Mouse (Mus musculus) liver, embryonic 15.5 days (tissue): ENCODE measurements around the gene Dgkd. TPM values are rescaled to one million over a fixed set of nuclear protein-coding genes. Genes with fewer than 3 reads are reported as not detected.
A peak's percentile ranks its signal among the peaks of the same experiment; 100 is the strongest.

Experiments used
- ATAC-seq: fragments of 200-750 bp; cut with Nextera tagmentation; 2 replicates; pipeline ENCODE4 v1.8.0; 2017; ENCODE audit warnings: moderate number of reproducible peaks, mild to moderate bottlenecking, moderate library complexity; ENCODE audit not compliant: insufficient read depth
- H3K27ac ChIP-seq: fragments of 300-500 bp; sonication (generic); replicated peaks from 2 replicates; pipeline ENCODE4 v1.5.1; 2015; ENCODE audit warnings: mild to moderate bottlenecking, inconsistent platforms
- H3K27me3 ChIP-seq: fragments of 300-500 bp; sonication (generic); 2 replicates; pipeline ENCODE4 v1.6.1; 2015; ENCODE audit warnings: mild to moderate bottlenecking, inconsistent platforms
- H3K36me3 ChIP-seq: fragments of 300-500 bp; sonication (generic); replicated peaks from 2 replicates; pipeline ENCODE4 v1.6.1; 2015; ENCODE audit warnings: moderate library complexity, mild to moderate bottlenecking, inconsistent platforms
- H3K4me1 ChIP-seq: fragments of 300-500 bp; sonication (generic); replicated peaks from 2 replicates; pipeline ENCODE4 v1.6.1; 2015; ENCODE audit warnings: inconsistent platforms
- H3K4me2 ChIP-seq: fragments of 300-500 bp; sonication (generic); 2 replicates; pipeline ENCODE4 v1.6.1; 2015; ENCODE audit warnings: moderate library complexity, mild to moderate bottlenecking, inconsistent platforms
- H3K4me3 ChIP-seq: fragments of 300-500 bp; sonication (generic); replicated peaks from 2 replicates; pipeline ENCODE4 v1.5.1; 2015; ENCODE audit warnings: mild to moderate bottlenecking, inconsistent platforms
- H3K9ac ChIP-seq: fragments of 300-500 bp; sonication (generic); 2 replicates; pipeline ENCODE4 v1.6.1; 2015; ENCODE audit warnings: moderate library complexity, mild to moderate bottlenecking, inconsistent platforms
- H3K9me3 ChIP-seq: fragments of 300-500 bp; sonication (generic); replicated peaks from 2 replicates; pipeline ENCODE4 v1.6.1; 2016; ENCODE audit warnings: inconsistent platforms
- WGBS: fragments of 180-500 bp; shearing (Covaris S2); methylation state at CpG from one replicate; pipeline ENCODE4 v1.1.7; 2015; ENCODE audit warnings: mixed read lengths; ENCODE audit not compliant: insufficient replicate concordance; 5-methylcytosine and 5-hydroxymethylcytosine counted together
- polyA plus RNA-seq: library from polyadenylated mRNA; unstranded; fragments of >200 nt; fragmentation: Nextera tagmentation; extraction: Ambion mirVana; gene quantifications from 2 replicates; pipeline ENCODE4 v1.2.1, GENCODE M21; 2015

Gene Dgkd
- polyA plus RNA-seq, 1 experiment from 2014 or later = 9.8 TPM

- Histone ChIP-seq H3K27ac (no peak overlapping the region), H3K4me3 (no peak overlapping the region), H3K4me1 (peaks cover 10% of the 10 kb centered on the region; the same call in 1 of the 2 replicates), H3K4me2 (no peak overlapping the region), H3K9me3 (no peaks in the 10 kb centered on the region), H3K36me3 (peaks cover 75% of the 10 kb centered on the region), H3K9ac (no peak overlapping the region), H3K27me3 (no peaks in the 10 kb centered on the region)
- no peak for ATAC-seq
- WGBS = 81% methylated on average over 7 of the region's 7 CpGs
These were observed 83.0 kb downstream of the Dgkd start for GRCm38 (mm10) chr1:87936075-87936474.

GRCm38 (mm10) chr1:87936516-87936915, 83.4 kb downstream of the Dgkd start:
- Histone ChIP-seq H3K36me3 (peaks cover 77% of the 10 kb centered on the region), H3K27me3 (no peaks in the 10 kb centered on the region), H3K4me2 (no peak overlapping the region), H3K4me3 (no peak overlapping the region), H3K4me1 (peaks cover 10% of the 10 kb centered on the region; the same call in 1 of the 2 replicates), H3K9ac (no peak overlapping the region), H3K27ac (no peak overlapping the region), H3K9me3 (no peaks in the 10 kb centered on the region)
- WGBS = 33% methylated on average over 2 of the region's 2 CpGs
- ATAC-seq = no peak

- H3K27me3 ChIP-seq = no peaks in the 10 kb centered on the region
- H3K9me3 ChIP-seq = no peaks in the 10 kb centered on the region
- H3K9ac ChIP-seq = no peak overlapping the region
- no peaks in the 10 kb centered on the region for H3K4me1 ChIP-seq
- H3K36me3 ChIP-seq = peaks cover 100% of the 10 kb centered on the region
- H3K27ac ChIP-seq = no peak overlapping the region
- no peak for ATAC-seq
- WGBS = 72% methylated on average over 1 of the region's 1 CpGs
- no peak overlapping the region for H3K4me3 ChIP-seq
- H3K4me2 ChIP-seq = no peak overlapping the region
These were observed 88.7 kb downstream of the Dgkd start for GRCm38 (mm10) chr1:87941765-87942164.

GRCm38 (mm10) chr1:87947681-87948091, 94.6 kb downstream of the Dgkd start:
- WGBS = 21% methylated on average over 6 of the region's 6 CpGs
- H3K36me3 ChIP-seq = peaks cover 90% of the 10 kb centered on the region
- H3K4me2 ChIP-seq = no peak overlapping the region
- no peak overlapping the region for H3K27ac ChIP-seq
- no peaks in the 10 kb centered on the region for H3K27me3 ChIP-seq
- H3K9ac ChIP-seq = no peak overlapping the region
- H3K9me3 ChIP-seq = no peaks in the 10 kb centered on the region
- no peak for ATAC-seq
- 0 out of 2 replicates have a peak, but pooled peaks cover 4% of the 10 kb centered on the region for H3K4me1 ChIP-seq
- H3K4me3 ChIP-seq = no peak overlapping the region

- ATAC-seq = no peak
These were observed 98.6 kb downstream of the Dgkd start for GRCm38 (mm10) chr1:87951641-87952040.

GRCm38 (mm10) chr1:87953073-87953472, 100.0 kb downstream of the Dgkd start:
- Histone ChIP-seq H3K27ac (no peak overlapping the region), H3K36me3 (peaks cover 64% of the 10 kb centered on the region), H3K9ac (no peak overlapping the region), H3K9me3 (no peaks in the 10 kb centered on the region), H3K4me1 (peaks cover 3% of the 10 kb centered on the region; the same call in 1 of the 2 replicates), H3K4me2 (no peak overlapping the region), H3K4me3 (no peak overlapping the region), H3K27me3 (no peaks in the 10 kb centered on the region)
- 47% methylated on average over 3 of the region's 3 CpGs for WGBS
- ATAC-seq = no peak

More at GRCm38 (mm10) chr1:87951641-87952040, 98.6 kb downstream of the Dgkd start:
- no peak overlapping the region for H3K4me3 ChIP-seq
- H3K36me3 ChIP-seq = peaks cover 71% of the 10 kb centered on the region
- no peaks in the 10 kb centered on the region for H3K9me3 ChIP-seq
- H3K4me1 ChIP-seq = peaks cover 7% of the 10 kb centered on the region; the same call in 1 of the 2 replicates
- no peak overlapping the region for H3K9ac ChIP-seq
- H3K27ac ChIP-seq = no peak overlapping the region
- WGBS = 81% methylated on average over 3 of the region's 3 CpGs
- H3K4me2 ChIP-seq = no peak overlapping the region
- H3K27me3 ChIP-seq = no peaks in the 10 kb centered on the region

- ATAC-seq = no peak
- Histone ChIP-seq H3K9ac (no peak overlapping the region), H3K36me3 (peaks cover 35% of the 10 kb centered on the region), H3K4me2 (no peak overlapping the region), H3K27ac (peak overlapping the region; percentile 49; the same call in 1 of the 2 replicates), H3K4me1 (peaks cover 33% of the 10 kb centered on the region), H3K9me3 (no peaks in the 10 kb centered on the region), H3K4me3 (no peak overlapping the region), H3K27me3 (no peaks in the 10 kb centered on the region)
- WGBS = 93% methylated on average over 1 of the region's 1 CpGs
These were observed 105.8 kb downstream of the Dgkd start for GRCm38 (mm10) chr1:87958931-87959330.

GRCm38 (mm10) chr1:87959532-87959931, 106.4 kb downstream of the Dgkd start:
- no peak for ATAC-seq
- Histone ChIP-seq H3K4me3 (no peak overlapping the region), H3K4me2 (no peak overlapping the region; the same call in 1 of the 2 replicates), H3K36me3 (peaks cover 39% of the 10 kb centered on the region), H3K9ac (no peak overlapping the region), H3K4me1 (peaks cover 33% of the 10 kb centered on the region), H3K27ac (peak overlapping the region; percentile 93), H3K9me3 (no peaks in the 10 kb centered on the region), H3K27me3 (no peaks in the 10 kb centered on the region)
- WGBS = 18% methylated on average over 4 of the region's 4 CpGs

- peak overlapping the region; percentile 59; the same call in 1 of the 2 replicates for H3K9ac ChIP-seq
- WGBS = 8% methylated on average over 4 of the region's 4 CpGs
- no peak overlapping the region for H3K4me3 ChIP-seq
- H3K27ac ChIP-seq = peak overlapping the region; percentile 93
- peaks cover 40% of the 10 kb centered on the region for H3K36me3 ChIP-seq
- H3K4me2 ChIP-seq = peak overlapping the region; percentile 63
- H3K27me3 ChIP-seq = no peaks in the 10 kb centered on the region
- no peaks in the 10 kb centered on the region for H3K9me3 ChIP-seq
- peaks cover 33% of the 10 kb centered on the region for H3K4me1 ChIP-seq
- ATAC-seq = no peak
These were observed 106.9 kb downstream of the Dgkd start for GRCm38 (mm10) chr1:87959998-87960431.

- peaks cover 35% of the 10 kb centered on the region for H3K36me3 ChIP-seq
- 44% methylated on average over 4 of the region's 4 CpGs for WGBS
- H3K27me3 ChIP-seq = no peaks in the 10 kb centered on the region
- H3K27ac ChIP-seq = peak overlapping the region; percentile 93
- ATAC-seq = peak; percentile 29
- peaks cover 33% of the 10 kb centered on the region for H3K4me1 ChIP-seq
- H3K9me3 ChIP-seq = no peaks in the 10 kb centered on the region
- H3K4me2 ChIP-seq = peak overlapping the region; percentile 63
- peak overlapping the region; percentile 59 for H3K9ac ChIP-seq
- H3K4me3 ChIP-seq = no peak overlapping the region
These were observed 107.7 kb downstream of the Dgkd start for GRCm38 (mm10) chr1:87960752-87961151.

GRCm38 (mm10) chr1:87961459-87962167, 108.5 kb downstream of the Dgkd start:
- ATAC-seq = peak; percentile 98
- Histone ChIP-seq H3K27me3 (no peaks in the 10 kb centered on the region), H3K4me1 (peaks cover 33% of the 10 kb centered on the region), H3K9ac (peak overlapping the region; percentile 59), H3K4me2 (peak overlapping the region; percentile 63), H3K27ac (peak overlapping the region; percentile 93), H3K9me3 (no peaks in the 10 kb centered on the region), H3K4me3 (peak overlapping the region; percentile 10), H3K36me3 (peaks cover 28% of the 10 kb centered on the region; the same call in 1 of the 2 replicates)
- 17% methylated on average over 2 of the region's 2 CpGs for WGBS
